Mouse (Mus musculus): Measurements from ENCODE around the gene Nat8. TPM values are rescaled to one million over a fixed set of nuclear protein-coding genes. Genes with fewer than 3 reads are reported as not detected.
"Not testable (repeated sequence)": the region's sequence is repeated elsewhere in the genome, so short reads cannot be mapped to it uniquely, and the experiment has no call there.

Gene Nat8
- polyA plus RNA-seq, 1 experiment from 2014 or later = 4.3 TPM

- Histone ChIP-seq H3K27me3 (ENCODE audit: insufficient read depth, low read length) (no peaks in the 10 kb centered on the region), H3K4me1 (ENCODE audit: insufficient read depth, low read length) (no peaks in the 10 kb centered on the region), H3K4me2 (replicated peaks; ENCODE audit: low read depth, low read length) (no peak overlapping the region), H3K36me3 (ENCODE audit: insufficient read depth, low read length) (no peaks in the 10 kb centered on the region), H3K27ac (ENCODE audit: low read length) (no peak overlapping the region), H3K4me3 (ENCODE audit: low read length) (no peak overlapping the region), H3K9ac (replicated peaks; ENCODE audit: low read length) (no peak overlapping the region), H3K9me3 (ENCODE audit: low read length) (no peaks in the 10 kb centered on the region)
- WGBS = 61% methylated on average over 1 of the region's 1 CpGs
- no peak for ATAC-seq (ENCODE audit: low FRiP score, low TSS enrichment)
These were observed 13.5 kb downstream of the Nat8 start for GRCm38 (mm10) chr6:85818338-85818737.

GRCm38 (mm10) chr6:85813339-85813738 is 18.5 kb downstream of the Nat8 start:
- Histone ChIP-seq H3K4me1 (ENCODE audit: insufficient read depth, low read length) (no peaks in the 10 kb centered on the region), H3K27ac (ENCODE audit: low read length) (no peak overlapping the region), H3K9ac (replicated peaks; ENCODE audit: low read length) (no peak overlapping the region), H3K27me3 (ENCODE audit: insufficient read depth, low read length) (no peaks in the 10 kb centered on the region), H3K4me2 (replicated peaks; ENCODE audit: low read depth, low read length) (no peak overlapping the region), H3K4me3 (ENCODE audit: low read length) (no peak overlapping the region), H3K9me3 (ENCODE audit: low read length) (no peaks in the 10 kb centered on the region), H3K36me3 (ENCODE audit: insufficient read depth, low read length) (no peaks in the 10 kb centered on the region)
- ATAC-seq (ENCODE audit: low FRiP score, low TSS enrichment) = no peak
- WGBS = 79% methylated on average over 2 of the region's 2 CpGs

- H3K4me3 ChIP-seq (ENCODE audit: low read length); H3K4me2 ChIP-seq (replicated peaks; ENCODE audit: low read depth, low read length); ATAC-seq (ENCODE audit: low FRiP score, low TSS enrichment); H3K36me3 ChIP-seq (ENCODE audit: insufficient read depth, low read length); H3K4me1 ChIP-seq (ENCODE audit: insufficient read depth, low read length); H3K9me3 ChIP-seq (ENCODE audit: low read length); H3K27me3 ChIP-seq (ENCODE audit: insufficient read depth, low read length); H3K27ac ChIP-seq (ENCODE audit: low read length); H3K9ac ChIP-seq (replicated peaks; ENCODE audit: low read length): not testable (repeated sequence)
- WGBS = 47% methylated on average over 2 of the region's 3 CpGs
These were observed 20.8 kb downstream of the Nat8 start for GRCm38 (mm10) chr6:85810942-85811537.

GRCm38 (mm10) chr6:85810514-85810913 is 21.4 kb downstream of the Nat8 start:
- H3K27me3 ChIP-seq (ENCODE audit: insufficient read depth, low read length); ATAC-seq (ENCODE audit: low FRiP score, low TSS enrichment); H3K4me1 ChIP-seq (ENCODE audit: insufficient read depth, low read length); H3K4me2 ChIP-seq (replicated peaks; ENCODE audit: low read depth, low read length); H3K27ac ChIP-seq (ENCODE audit: low read length); H3K4me3 ChIP-seq (ENCODE audit: low read length); H3K9ac ChIP-seq (replicated peaks; ENCODE audit: low read length); H3K9me3 ChIP-seq (ENCODE audit: low read length); H3K36me3 ChIP-seq (ENCODE audit: insufficient read depth, low read length): not testable (repeated sequence)
- 85% methylated on average over 2 of the region's 3 CpGs for WGBS

GRCm38 (mm10) chr6:85809784-85810183 is 22.1 kb downstream of the Nat8 start:
- not testable (repeated sequence) for H3K4me2 ChIP-seq (replicated peaks; ENCODE audit: low read depth, low read length); H3K9me3 ChIP-seq (ENCODE audit: low read length); H3K36me3 ChIP-seq (ENCODE audit: insufficient read depth, low read length); H3K4me1 ChIP-seq (ENCODE audit: insufficient read depth, low read length); H3K27me3 ChIP-seq (ENCODE audit: insufficient read depth, low read length); H3K9ac ChIP-seq (replicated peaks; ENCODE audit: low read length); H3K27ac ChIP-seq (ENCODE audit: low read length); H3K4me3 ChIP-seq (ENCODE audit: low read length); ATAC-seq (ENCODE audit: low FRiP score, low TSS enrichment)
- 72% methylated on average over 2 of the region's 3 CpGs for WGBS

GRCm38 (mm10) chr6:85803180-85803579 is 28.7 kb downstream of the Nat8 start:
- H3K4me1 ChIP-seq (ENCODE audit: insufficient read depth, low read length); H3K27ac ChIP-seq (ENCODE audit: low read length); ATAC-seq (ENCODE audit: low FRiP score, low TSS enrichment); H3K4me2 ChIP-seq (replicated peaks; ENCODE audit: low read depth, low read length); H3K4me3 ChIP-seq (ENCODE audit: low read length); H3K9ac ChIP-seq (replicated peaks; ENCODE audit: low read length); H3K9me3 ChIP-seq (ENCODE audit: low read length); H3K27me3 ChIP-seq (ENCODE audit: insufficient read depth, low read length); H3K36me3 ChIP-seq (ENCODE audit: insufficient read depth, low read length): not testable (repeated sequence)
- WGBS = 64% methylated on average over 5 of the region's 5 CpGs

Small RNA genes lying within 50 kb of the gene (microRNA-seq; reads per million reads assigned to microRNA genes)
- not detected for gene Mir6375

Other genes with a start within 250 kb of the Nat8 start
- 3.8 and 5.7 TPM in 2 replicates for gene Alms1, start 244.6 kb downstream of the Nat8 start, polyA plus RNA-seq (2015; fragmentation: Nextera tagmentation; extraction: Ambion mirVana)
- not detected in 2 replicates for gene Nat8f7, start 118.9 kb downstream of the Nat8 start, polyA plus RNA-seq (2015; fragmentation: Nextera tagmentation; extraction: Ambion mirVana)
- gene Nat8f3, start 66.3 kb downstream of the Nat8 start, polyA plus RNA-seq (2015; fragmentation: Nextera tagmentation; extraction: Ambion mirVana) = 0.14 and 0.19 TPM in 2 replicates
- 0.20 TPM in 1 of 2 replicates, not detected in the other for gene Nat8f6, start 11.1 kb downstream of the Nat8 start, polyA plus RNA-seq (2015; fragmentation: Nextera tagmentation; extraction: Ambion mirVana)
- gene Nat8f5, start 11.1 kb downstream of the Nat8 start, polyA plus RNA-seq (2015; fragmentation: Nextera tagmentation; extraction: Ambion mirVana) = 0.32 TPM in 1 of 2 replicates, not detected in the other
- gene Nat8f2, start 37.1 kb upstream of the Nat8 start, polyA plus RNA-seq (2015; fragmentation: Nextera tagmentation; extraction: Ambion mirVana) = 2.7 and 3.8 TPM in 2 replicates
- gene Nat8f4, start 72.8 kb upstream of the Nat8 start, polyA plus RNA-seq (2015; fragmentation: Nextera tagmentation; extraction: Ambion mirVana) = 8.2 and 8.6 TPM in 2 replicates
- gene Tprkb, start 79.8 kb upstream of the Nat8 start, polyA plus RNA-seq (2015; fragmentation: Nextera tagmentation; extraction: Ambion mirVana) = 35.3 and 41.1 TPM in 2 replicates
- 96.6 and 128 TPM in 2 replicates for gene Nat8f1, start 83.6 kb upstream of the Nat8 start, polyA plus RNA-seq (2015; fragmentation: Nextera tagmentation; extraction: Ambion mirVana)
- gene Dusp11, start 129.6 kb upstream of the Nat8 start, polyA plus RNA-seq (2015; fragmentation: Nextera tagmentation; extraction: Ambion mirVana) = 40.5 and 48.3 TPM in 2 replicates
- gene Figla, start 184.1 kb upstream of the Nat8 start, polyA plus RNA-seq (2015; fragmentation: Nextera tagmentation; extraction: Ambion mirVana) = not detected in 2 replicates
- 5.0 and 6.0 TPM in 2 replicates for gene Add2, start 196.6 kb upstream of the Nat8 start, polyA plus RNA-seq (2015; fragmentation: Nextera tagmentation; extraction: Ambion mirVana)